Mouse (Mus musculus) neural tube, embryonic 11.5 days (tissue): ENCODE data around the gene Thap4. TPM values are rescaled to one million over a fixed set of nuclear protein-coding genes. Genes with fewer than 3 reads are reported as not detected.

Experiments
- ATAC-seq: fragments of 200-750 bp; cut with Nextera tagmentation; 2 replicates; pipeline ENCODE4 v1.8.0; 2017; ENCODE audit warnings: moderate number of reproducible peaks, mild to moderate bottlenecking, moderate TSS enrichment, moderate library complexity; ENCODE audit not compliant: insufficient read depth, low FRiP score, low TSS enrichment
- DNase-seq: peaks from one replicate; pipeline ENCODE4 v3.0.0-alpha.2; 2015; ENCODE audit warnings: low spot score
- H3K27ac ChIP-seq: fragments of 300-500 bp; sonication (generic); 2 replicates; pipeline ENCODE4 v1.5.1; 2014; ENCODE audit warnings: low read depth, mild to moderate bottlenecking, low read length
- H3K27me3 ChIP-seq: fragments of 300-500 bp; sonication (generic); 2 replicates; pipeline ENCODE4 v1.6.1; 2014; ENCODE audit warnings: mild to moderate bottlenecking, low read length, mixed read lengths; ENCODE audit not compliant: control insufficient read depth, insufficient read depth
- H3K36me3 ChIP-seq: fragments of 300-500 bp; sonication (generic); 2 replicates; pipeline ENCODE4 v1.6.1; 2014; ENCODE audit warnings: mild to moderate bottlenecking, low read length, moderate library complexity, mixed read lengths; ENCODE audit not compliant: control insufficient read depth, insufficient read depth
- H3K4me1 ChIP-seq: fragments of 300-500 bp; sonication (generic); 2 replicates; pipeline ENCODE4 v1.6.1; 2014; ENCODE audit warnings: low read length, mixed read lengths; ENCODE audit not compliant: control insufficient read depth, insufficient read depth
- H3K4me2 ChIP-seq: fragments of 300-500 bp; sonication (generic); 2 replicates; pipeline ENCODE4 v1.6.1; 2014; ENCODE audit warnings: low read depth, mild to moderate bottlenecking, moderate library complexity
- H3K4me3 ChIP-seq: fragments of 300-500 bp; sonication (generic); 2 replicates; pipeline ENCODE4 v1.5.1; 2014; ENCODE audit warnings: low read depth, low read length
- H3K9ac ChIP-seq: fragments of 300-500 bp; sonication (generic); 2 replicates; pipeline ENCODE4 v1.6.1; 2014; ENCODE audit warnings: mild to moderate bottlenecking, low read length
- H3K9me3 ChIP-seq: fragments of 300-500 bp; sonication (generic); 2 replicates; pipeline ENCODE4 v1.6.1; 2016; ENCODE audit warnings: low read length; ENCODE audit not compliant: control insufficient read depth
- WGBS: fragments of 180-500 bp; shearing (Covaris S2); extraction: QIAGEN DNeasy Blood & Tissue Kit; methylation state at CpG from one replicate; pipeline ENCODE4 v1.1.7; 2014; 5-methylcytosine and 5-hydroxymethylcytosine counted together
- polyA plus RNA-seq: library from polyadenylated mRNA; unstranded; fragments of >200 nt; fragmentation: Nextera tagmentation; extraction: Ambion mirVana; gene quantifications from 2 replicates; pipeline ENCODE4 v1.2.1, GENCODE M21; 2014

Thap4 gene
- polyA plus RNA-seq, 1 experiment from 2014 or later, result 42.3 TPM

DNA sequence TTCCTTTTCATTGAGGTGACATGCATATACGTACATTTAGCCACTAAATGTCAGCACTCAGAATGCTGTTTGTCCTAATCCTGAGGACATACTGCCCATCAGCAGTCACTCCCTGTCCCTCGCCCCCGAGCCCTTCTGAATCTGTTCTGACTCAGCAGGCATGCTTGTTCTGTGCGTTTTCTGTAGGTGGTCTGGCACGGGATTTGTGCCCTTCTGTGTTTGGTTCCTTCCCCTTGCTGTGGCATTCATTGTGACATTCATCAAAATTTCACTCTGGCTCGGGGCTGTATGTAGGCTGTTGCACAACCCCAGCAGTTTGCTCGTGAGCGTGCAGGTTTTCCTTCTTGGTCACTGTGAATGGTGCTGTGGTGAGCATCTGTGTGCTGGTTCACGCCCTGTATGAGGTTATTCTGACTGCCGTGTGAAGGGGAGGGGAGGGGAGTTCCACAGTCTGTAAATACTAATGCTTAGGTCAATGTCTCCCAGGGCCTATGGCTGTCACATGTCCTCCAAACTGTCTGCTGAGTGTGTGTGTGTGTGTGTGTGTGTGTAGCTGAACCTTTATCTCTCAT lies 62.8 kb downstream of the Thap4 start:
- Histone ChIP-seq H3K27me3 (no peaks in the 10 kb centered on the region), H3K4me3 (no peak overlapping the region), H3K36me3 (peaks cover 2% of the 10 kb centered on the region; the same call in 1 of the 2 replicates), H3K9ac (no peak overlapping the region), H3K4me1 (no peaks in the 10 kb centered on the region), H3K27ac (no peak overlapping the region), H3K4me2 (no peak overlapping the region), H3K9me3 (no peaks in the 10 kb centered on the region)
- ATAC-seq (no peak), DNase-seq (no peak)
- whole genome bisulfite sequencing, result 86% methylated on average over 10 of the region's 10 CpGs

DNA sequence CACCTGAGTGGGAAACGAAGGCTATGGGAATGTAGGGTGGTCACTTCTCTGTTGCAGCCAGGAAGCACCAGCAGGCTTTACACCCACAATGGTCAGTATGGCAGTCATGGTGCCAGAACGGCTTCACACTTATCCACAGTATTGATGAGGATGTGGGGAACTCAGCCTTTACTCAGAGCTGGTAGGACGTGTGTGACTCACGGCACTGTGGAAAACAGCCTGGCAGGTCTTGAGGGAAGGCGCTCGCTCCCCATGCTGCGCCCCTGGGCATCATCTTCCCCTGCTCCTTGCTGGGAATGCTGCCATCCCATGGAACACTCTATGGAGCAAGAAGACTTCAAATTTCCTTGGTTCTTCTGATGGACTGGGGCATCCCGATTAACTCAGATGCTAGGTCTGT lies 63.6 kb downstream of the Thap4 start:
- DNase-seq (no peak), ATAC-seq (no peak)
- no peak overlapping the region for H3K4me2 ChIP-seq
- no peak overlapping the region for H3K27ac ChIP-seq
- H3K9me3 ChIP-seq, result no peaks in the 10 kb centered on the region
- H3K9ac ChIP-seq, result no peak overlapping the region
- H3K27me3 ChIP-seq, result 0 out of 2 replicates have a peak, but pooled peaks cover 3% of the 10 kb centered on the region
- peaks cover 2% of the 10 kb centered on the region; the same call in 1 of the 2 replicates for H3K36me3 ChIP-seq
- peaks cover 4% of the 10 kb centered on the region for H3K4me1 ChIP-seq
- no peak overlapping the region for H3K4me3 ChIP-seq
- WGBS, result 94% methylated on average over 8 of the region's 8 CpGs

DNA sequence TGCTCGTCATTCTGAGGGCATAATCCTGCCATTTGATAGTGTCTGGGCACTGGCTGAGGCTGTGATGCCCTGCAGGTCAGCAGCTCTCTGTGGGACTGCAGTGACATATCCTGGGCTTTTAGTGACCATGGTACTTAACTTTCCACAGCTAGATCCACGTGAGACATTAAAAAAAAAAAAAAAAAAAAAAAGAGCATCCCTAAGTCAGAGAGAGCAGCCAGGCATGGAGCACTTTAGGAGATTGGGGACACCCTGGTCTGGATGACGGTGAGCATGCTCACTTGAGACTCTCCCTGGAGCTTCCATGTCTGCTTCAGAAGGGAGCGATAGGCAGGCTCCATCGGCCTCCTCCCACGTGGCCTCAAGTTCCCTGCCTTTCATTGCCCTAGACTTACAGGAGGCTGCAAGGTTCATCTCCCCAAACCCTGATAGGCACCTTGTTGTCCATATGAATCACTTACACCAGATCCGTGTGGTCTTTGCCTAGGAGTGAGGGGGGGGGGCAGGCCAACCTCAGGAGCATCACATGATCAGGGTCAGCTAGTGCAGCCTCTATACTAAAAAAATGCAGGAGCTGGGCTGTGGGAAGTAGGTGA lies 64.7 kb downstream of the Thap4 start:
- peaks cover 7% of the 10 kb centered on the region for H3K4me1 ChIP-seq
- no peaks in the 10 kb centered on the region for H3K9me3 ChIP-seq
- H3K27me3 ChIP-seq, result 0 out of 2 replicates have a peak, but pooled peaks cover 4% of the 10 kb centered on the region
- WGBS, result 89% methylated on average over 7 of the region's 7 CpGs
- no peak overlapping the region for H3K9ac ChIP-seq
- H3K36me3 ChIP-seq, result no peaks in the 10 kb centered on the region
- ATAC-seq (no peak), DNase-seq (no peak)
- H3K4me2 ChIP-seq, result no peak overlapping the region
- no peak overlapping the region for H3K4me3 ChIP-seq
- no peak overlapping the region for H3K27ac ChIP-seq

DNA sequence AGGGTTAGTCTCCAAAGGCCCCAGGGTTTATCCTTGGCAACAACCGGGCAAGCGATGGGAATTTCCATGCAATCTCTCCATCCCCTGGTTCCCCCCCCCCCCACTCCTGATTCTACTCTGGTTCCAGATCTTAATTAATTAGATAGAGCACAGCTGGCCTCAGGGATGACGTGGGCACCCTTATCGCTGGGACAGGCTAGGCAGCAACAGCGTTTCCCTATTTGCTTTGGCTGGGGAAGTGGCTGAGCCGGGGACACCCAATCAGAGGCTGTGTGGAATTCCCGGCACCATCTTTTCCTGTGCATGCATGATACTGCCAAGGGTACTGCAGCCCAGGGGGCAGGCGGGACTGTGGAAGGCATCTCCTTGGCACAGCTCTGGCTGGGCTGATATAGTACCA lies 66.5 kb downstream of the Thap4 start:
- no peaks in the 10 kb centered on the region for H3K36me3 ChIP-seq
- H3K27me3 ChIP-seq, result 0 out of 2 replicates have a peak, but pooled peaks cover 5% of the 10 kb centered on the region
- DNase-seq, result no peak
- no peak overlapping the region for H3K9ac ChIP-seq
- H3K4me1 ChIP-seq, result peaks cover 7% of the 10 kb centered on the region
- H3K4me3 ChIP-seq, result no peak overlapping the region
- no peak for ATAC-seq
- H3K4me2 ChIP-seq, result no peak overlapping the region
- WGBS, result 90% methylated on average over 8 of the region's 8 CpGs
- no peaks in the 10 kb centered on the region for H3K9me3 ChIP-seq
- H3K27ac ChIP-seq, result no peak overlapping the region

DNA sequence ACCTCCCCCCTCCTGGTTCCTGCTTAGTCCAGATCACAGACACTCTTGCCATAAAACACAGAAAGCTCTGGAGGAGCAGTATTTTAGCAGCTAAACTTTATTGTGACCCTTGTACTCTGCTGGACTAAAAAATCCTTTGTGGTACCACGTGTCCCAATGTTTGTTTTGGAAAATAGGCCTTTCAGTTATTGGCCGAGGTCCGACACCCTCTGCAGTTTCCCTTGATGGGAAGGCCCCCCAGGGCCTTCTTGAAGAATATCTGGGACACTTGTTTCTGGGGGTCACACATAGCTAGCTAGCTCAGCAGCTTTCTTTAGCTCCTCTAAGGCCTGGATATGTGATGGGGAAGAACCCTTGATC lies 67.7 kb downstream of the Thap4 start:
- DNase-seq, result no peak
- 32% methylated on average over 3 of the region's 3 CpGs for WGBS
- Histone ChIP-seq H3K4me2 (peak overlapping the region; percentile 80), H3K4me1 (peaks cover 7% of the 10 kb centered on the region), H3K36me3 (no peaks in the 10 kb centered on the region), H3K27me3 (0 out of 2 replicates have a peak, but pooled peaks cover 5% of the 10 kb centered on the region), H3K4me3 (peak overlapping the region; percentile 54), H3K9me3 (no peaks in the 10 kb centered on the region), H3K27ac (no peak overlapping the region), H3K9ac (peak overlapping the region; percentile 76)
- no peak for ATAC-seq

DNA sequence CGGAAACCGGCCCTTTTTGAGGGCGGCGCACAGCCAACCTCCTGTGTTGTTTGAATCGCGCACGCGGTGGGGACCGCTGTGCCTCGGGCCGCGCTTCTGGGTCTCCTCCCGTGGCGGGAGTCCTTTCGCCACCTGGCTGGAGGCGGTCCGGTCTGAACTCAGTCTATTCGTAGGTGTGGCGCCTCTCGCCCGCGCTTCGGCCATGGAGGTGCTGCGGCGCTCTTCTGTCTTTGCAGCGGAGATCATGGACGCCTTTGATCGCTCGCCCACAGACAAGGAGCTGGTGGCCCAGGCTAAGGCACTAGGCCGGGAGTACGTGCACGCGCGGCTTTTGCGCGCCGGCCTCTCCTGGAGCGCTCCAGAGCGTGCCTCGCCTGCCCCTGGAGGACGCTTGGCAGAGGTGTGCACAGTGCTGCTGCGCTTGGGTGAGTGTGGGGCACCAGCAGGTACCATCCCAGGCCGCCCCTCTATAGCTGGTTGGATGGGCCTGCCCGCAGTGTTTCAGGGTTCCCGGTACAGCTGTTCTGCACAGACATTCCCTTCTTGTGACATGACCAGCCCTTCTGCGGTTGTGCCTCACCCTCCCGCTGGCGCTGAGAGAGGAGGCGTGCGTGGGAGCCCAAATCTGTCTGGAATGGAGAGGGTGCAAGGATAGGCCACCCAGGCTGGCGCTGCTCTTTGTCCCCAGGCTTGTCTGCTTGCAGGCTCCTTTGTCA lies 68.3 kb downstream of the Thap4 start:
- no peaks in the 10 kb centered on the region for H3K36me3 ChIP-seq
- peaks cover 7% of the 10 kb centered on the region for H3K4me1 ChIP-seq
- DNase-seq (peak; percentile 83), ATAC-seq (peak; percentile 86)
- 0 out of 2 replicates have a peak, but pooled peaks cover 5% of the 10 kb centered on the region for H3K27me3 ChIP-seq
- peak overlapping the region; percentile 54 for H3K4me3 ChIP-seq
- peak overlapping the region; percentile 80 for H3K4me2 ChIP-seq
- H3K9ac ChIP-seq, result peak overlapping the region; percentile 76
- H3K27ac ChIP-seq, result 0 out of 2 replicates have a peak overlapping the region, but pooled peaks have one; percentile 14
- WGBS, result 2% methylated on average over 50 of the region's 51 CpGs
- H3K9me3 ChIP-seq, result no peaks in the 10 kb centered on the region

DNA sequence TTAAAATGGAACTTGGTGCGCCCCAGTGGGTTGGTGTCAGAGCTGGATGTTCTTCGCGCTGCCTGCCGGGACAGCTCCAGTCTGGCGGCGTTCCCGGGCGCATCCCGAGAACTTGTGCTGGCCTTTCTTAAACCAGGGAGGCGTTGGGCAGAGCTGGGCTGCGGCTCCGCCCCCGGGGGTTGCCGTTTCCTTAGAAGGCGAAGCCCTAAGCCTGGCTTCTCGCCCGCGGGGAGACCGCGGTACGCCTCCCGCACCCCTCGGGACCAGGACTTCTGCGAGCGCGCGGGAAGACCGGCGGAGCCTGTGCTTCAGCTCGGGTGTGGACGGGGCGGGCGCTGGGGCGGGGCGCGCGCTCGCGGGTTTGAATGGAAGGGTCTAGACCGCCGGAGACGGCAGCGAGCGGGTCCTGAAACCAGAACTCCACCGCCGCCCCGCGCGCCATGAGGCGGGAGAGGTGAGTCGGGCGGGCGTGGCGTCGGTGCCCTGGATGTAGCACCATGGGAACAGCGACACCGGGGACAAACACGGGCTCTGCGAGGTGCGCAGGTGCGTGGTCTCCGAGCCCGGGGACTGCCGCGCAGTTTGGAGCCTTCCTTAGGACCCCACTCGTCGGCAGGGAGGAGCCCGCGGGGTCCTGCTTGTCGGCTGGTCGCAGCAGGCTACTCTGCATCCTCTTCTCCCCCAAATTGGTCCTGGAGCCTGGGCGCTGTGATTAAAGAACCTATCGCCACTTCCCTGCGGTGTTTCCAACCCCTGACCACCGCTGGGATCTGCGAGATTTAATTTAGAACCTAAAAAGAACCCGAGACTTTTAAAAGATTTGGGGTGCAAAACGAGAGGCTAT lies 69.0 kb downstream of the Thap4 start, which contains the start of gene Bok:
Gene Bok (plus strand): TSS at position 260 of the 844 bp plus-strand sequence.
- ATAC-seq (peak; percentile 52), DNase-seq (peak; percentile 72)
- Histone ChIP-seq H3K4me2 (peak within 1 kb of the TSS; percentile 80), H3K9me3 (no peaks in the 10 kb centered on the region), H3K9ac (peak within 1 kb of the TSS; percentile 76), H3K36me3 (no peaks in the 10 kb centered on the region), H3K4me1 (peaks cover 7% of the 10 kb centered on the region), H3K27ac (0 out of 2 replicates have a peak within 1 kb of the TSS, but pooled peaks have one; percentile 14), H3K4me3 (peak within 1 kb of the TSS; percentile 54), H3K27me3 (0 out of 2 replicates have a peak, but pooled peaks cover 5% of the 10 kb centered on the region)
- whole genome bisulfite sequencing, result under 1% methylated on average over 73 of the region's 78 CpGs

DNA sequence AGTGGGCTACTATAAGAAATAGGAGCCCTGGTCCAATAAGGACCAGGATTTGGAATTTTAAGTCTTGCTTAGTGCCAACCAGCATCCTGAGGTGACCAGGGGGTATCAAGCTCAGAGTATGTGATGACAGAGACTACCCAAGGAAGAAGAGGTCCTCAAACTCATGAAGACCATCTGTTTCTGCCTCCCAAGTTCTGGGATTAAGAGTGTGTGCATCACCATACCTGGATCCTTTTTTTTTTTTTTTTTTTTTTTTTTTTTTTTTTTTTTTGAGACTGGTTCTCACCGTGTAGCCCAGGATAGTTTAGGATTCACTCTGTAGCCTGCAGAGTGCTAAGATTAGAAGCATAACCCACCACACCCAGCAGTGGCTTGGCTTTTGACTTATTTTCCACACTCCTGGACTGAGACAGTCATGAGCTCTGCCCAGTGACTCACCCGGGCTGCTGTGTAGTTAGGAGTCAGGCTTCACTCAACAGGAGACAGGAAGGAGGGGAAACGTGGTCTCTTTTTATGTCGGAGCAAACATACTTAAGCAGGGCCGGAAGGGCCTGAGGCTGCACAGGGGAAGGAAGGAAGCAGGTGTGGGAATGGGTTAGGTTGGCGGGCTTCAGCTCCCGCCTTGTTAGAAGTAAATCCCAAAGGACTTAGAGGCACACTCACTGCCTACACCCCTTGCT lies 74.6 kb downstream of the Thap4 start:
- 0 out of 2 replicates have a peak, but pooled peaks cover 2% of the 10 kb centered on the region for H3K27me3 ChIP-seq
- H3K4me3 ChIP-seq, result no peak overlapping the region
- DNase-seq (no peak), ATAC-seq (no peak)
- WGBS, result 67% methylated on average over 7 of the region's 7 CpGs
- no peaks in the 10 kb centered on the region for H3K4me1 ChIP-seq
- no peak overlapping the region for H3K4me2 ChIP-seq
- no peaks in the 10 kb centered on the region for H3K36me3 ChIP-seq
- no peaks in the 10 kb centered on the region for H3K9me3 ChIP-seq
- H3K9ac ChIP-seq, result no peak overlapping the region
- no peak overlapping the region for H3K27ac ChIP-seq
